Mouse (Mus musculus): ENCODE measurements around the gene Zswim7.

Gene Zswim7

DNA sequence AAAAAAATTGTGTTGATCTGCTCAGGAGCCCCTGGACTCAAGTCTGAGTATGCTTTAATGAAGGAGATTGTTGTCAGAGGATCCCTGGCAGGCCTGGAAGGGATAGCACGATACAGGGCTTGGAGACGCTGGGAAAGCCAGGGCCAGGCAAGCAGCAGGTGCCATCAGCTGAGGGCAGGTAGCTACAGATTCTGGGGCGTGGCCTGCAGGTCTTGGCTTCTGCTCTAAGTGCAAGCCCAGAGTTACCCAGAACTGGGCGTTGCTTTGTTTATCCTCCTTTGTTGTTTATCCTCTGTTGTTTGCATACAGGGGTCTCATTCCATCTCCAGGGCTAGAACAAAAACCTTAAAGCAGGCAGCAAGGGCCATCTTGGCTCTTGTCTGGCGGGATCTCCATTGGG, 27.8 kb downstream of the Zswim7 start:
- DNase-seq (ENCODE audit: low spot score in 2 of 2) = no peak

DNA sequence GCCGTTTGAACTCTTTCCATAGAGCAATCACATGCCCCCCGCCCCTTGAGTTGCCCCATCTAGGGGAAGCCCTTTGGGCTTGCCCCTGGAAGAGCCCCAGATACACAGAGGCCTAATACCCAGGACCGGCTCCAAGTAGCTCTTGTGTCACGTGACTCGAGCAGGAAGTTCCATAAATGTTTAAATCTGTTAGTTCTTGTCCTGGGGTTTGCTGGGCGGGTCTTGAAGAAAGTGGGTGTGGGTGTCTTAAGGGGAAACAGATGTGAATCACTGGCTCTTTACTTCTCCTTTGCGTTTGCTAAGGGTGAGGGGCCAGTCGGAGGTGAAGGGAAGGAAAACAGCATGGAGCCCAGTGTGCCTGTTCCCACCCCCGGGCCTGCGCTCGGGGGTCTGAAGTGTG, 30.1 kb downstream of the Zswim7 start:
- no peak for DNase-seq (ENCODE audit: low spot score in 2 of 2)

DNA sequence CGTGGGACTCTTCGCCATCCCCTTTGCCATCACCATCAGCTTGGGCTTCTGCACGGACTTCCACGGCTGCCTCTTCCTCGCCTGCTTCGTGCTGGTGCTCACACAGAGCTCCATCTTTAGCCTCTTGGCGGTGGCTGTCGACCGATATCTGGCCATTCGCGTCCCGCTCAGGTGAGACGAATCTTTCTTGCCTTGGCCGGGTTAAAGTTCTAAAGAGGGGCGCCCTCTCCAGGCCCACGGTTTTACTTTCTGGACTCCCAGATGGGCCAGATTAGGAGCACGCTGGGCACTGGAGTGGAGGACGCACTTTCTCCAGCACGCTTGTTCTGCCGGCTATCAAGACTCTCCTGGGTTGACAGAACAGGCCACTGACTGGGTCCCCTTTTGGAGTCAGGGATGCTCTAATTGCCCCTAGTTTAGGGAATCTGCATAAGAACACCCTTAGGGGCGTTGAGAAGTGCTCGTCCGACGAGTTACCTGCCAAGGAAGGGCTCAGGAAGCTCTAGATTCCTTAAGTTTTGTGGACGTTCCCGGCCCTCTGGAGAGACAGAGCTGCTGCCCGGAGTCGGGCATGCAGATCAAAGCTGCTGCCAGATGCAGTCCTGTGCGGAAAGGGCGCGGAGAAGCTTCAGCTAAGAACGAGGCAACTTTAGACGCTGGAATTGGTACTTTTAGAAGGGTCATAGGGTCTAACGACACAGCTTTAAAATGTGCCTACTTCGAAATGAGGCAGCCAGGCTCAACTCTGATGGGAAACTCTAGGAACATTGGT, 31.7 kb downstream of the Zswim7 start:
- DNase-seq (ENCODE audit: low spot score in 2 of 2) = peak in 1 of 2 experiments; percentile 18

DNA sequence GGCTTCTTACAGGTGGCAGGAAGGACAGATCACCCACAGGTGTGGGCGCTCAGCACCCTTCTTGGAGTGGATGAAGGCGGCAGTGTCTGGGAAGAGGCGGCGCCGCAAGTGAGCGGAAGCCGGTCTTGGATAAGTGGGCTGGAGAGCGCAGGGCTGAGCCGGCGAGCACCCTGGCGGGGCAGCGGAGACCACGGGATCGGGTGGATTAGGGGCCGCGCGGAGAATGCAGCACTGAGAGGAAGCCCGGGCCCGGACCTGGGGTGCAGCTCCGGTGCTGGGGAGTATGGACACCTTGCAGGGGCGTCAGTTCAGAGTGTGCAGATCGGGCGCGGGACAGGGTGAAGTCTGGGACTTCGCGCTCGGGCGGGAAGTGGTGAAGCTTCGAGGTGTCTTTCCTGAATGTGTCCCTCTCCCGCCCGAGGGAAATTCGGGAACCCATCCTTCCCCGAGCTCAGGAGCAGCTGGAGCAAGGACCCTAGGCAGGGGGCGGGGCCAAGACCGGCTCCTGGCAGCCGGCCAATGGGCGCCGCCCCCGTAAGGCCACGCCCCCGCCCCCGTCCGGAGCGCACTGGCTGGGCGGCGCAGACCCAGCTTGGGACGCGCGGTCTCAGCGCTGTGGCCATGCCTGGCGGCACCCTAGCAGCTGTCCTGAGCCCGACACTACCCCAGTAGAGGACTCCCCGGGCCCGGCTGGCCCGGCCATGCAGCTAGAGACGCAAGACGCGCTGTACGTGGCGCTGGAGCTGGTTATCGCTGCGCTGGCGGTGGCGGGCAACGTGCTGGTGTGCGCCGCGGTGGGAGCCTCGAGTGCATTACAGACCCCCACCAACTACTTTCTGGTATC, 32.6 kb downstream of the Zswim7 start, which contains the start of gene Adora2b:
Adora2b (plus strand) TSS at position 584 of the 844 bp plus-strand sequence.
- peak; percentile 35 to 39 for DNase-seq (ENCODE audit: low spot score in 2 of 2)

DNA sequence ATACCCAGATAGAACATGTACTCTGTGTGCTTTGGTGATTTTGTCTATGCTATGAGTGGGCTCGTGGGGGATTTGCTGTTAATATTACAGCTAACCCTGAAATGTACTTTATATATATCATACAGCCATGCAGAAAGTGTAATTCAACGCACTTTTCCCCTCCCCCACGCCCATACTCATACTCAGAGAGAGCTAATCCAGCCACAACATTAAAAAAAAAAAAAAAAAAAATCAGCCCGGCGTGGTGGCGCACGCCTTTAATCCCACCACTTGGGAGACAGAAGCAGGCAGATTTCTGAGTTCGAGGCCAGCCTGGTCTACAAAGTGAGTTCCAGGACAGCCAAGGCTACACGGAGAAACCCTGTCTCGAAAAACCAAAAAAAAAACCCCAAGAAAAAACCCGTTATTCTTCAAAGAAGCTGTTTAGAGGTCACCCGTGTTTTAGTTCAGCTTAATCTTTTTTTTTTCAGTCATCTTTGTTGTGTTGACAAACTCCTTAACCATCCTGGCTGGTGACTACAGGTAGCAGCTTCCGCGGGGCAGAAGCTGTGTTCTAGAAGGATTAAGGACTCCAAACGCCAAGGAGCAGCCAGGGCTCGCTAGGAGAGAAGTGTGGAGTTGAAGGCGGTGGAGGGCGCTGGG, 33.3 kb downstream of the Zswim7 start:
- DNase-seq (ENCODE audit: low spot score in 2 of 2) = no peak

DNA sequence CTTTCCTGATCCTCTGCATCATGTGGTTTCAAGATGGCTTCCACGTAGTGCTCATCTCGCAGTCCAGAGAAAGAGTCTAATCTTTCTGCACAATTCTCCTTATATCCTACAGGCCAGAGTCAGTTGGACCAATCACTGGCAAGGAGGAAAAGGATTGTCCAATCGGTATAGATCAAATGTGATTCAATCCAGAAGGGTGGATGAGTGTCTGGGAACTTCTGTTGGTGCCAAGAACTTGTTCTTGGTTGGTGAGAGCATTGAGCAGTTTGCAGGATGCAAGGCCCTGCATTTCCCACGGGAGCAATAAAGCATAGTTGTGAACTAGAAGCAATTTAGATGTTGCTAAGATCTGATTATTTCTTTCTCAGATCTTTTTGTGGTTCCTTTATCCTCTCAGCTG, 36.7 kb downstream of the Zswim7 start:
- no peak for DNase-seq (ENCODE audit: low spot score in 2 of 2)

DNA sequence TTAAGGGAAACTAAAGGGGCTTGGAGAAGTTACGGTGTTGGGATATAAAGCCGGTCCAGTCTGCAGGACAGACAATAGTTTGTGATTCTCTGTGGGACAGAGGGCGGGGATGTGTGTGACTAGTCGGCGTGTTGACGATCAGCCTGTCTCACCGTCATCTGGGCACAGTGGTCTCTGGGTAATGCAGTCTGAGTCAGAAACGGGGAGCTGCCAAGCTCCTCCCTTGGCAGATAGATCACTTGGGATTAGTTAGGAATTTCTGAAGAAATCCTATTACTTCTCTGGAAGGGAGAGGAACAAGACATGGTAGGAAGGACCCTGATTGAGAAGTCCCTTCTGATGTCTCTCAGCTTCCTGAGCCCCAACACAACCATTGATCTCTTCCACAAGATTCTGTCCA, 37.3 kb downstream of the Zswim7 start:
- no peak for DNase-seq (ENCODE audit: low spot score in 2 of 2)

DNA sequence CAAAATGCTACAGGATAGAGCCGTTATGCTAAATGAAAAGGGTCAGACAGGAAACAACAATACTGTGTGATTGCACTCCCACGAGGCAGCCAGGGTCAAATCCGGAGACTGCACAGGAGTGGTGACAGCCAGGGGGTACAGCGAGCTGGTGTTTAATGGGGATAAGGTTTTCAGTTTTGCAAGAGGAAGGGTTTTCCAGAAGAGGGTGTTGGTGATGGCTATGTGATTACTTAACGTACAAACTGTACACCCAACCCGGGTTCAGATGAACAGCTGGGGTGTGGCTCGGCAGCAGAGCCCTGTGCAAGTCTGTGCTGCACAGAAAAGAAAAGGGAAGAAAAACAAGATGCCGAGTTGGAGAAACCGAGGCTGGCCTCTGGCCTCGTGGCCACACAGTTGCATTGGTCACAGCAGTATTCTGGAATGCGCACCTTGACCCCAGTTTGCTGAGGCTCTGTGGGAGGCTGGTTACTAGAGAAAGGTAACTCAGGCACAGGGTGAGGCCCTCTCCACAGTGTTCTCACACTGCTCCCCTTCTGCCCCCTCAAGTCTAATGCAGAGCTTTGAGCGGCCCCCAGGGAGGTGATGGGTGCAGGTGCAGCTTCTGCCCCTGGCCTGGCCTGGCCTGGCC, 40.4 kb downstream of the Zswim7 start:
- no peak for DNase-seq (ENCODE audit: low spot score in 2 of 2)

DNA sequence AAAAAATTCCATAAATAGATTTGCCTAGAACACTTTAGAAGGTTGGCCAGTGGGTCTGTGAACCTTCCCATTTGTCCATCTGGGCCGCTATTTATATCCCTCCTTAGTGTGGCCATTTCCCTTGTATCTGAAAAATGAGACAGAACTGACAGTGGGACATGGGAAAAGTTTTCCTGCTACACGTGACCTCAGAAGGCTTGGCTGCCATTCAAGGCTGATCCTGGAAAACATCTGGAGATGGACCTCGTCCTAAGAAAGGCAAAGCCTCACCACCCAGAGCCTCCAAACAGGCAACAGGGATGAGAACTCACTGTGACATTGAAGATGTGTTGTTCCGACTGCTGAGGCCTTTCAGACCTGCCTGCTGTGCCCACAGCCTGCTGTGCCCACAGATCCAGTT, 56.4 kb downstream of the Zswim7 start:
- no peak for DNase-seq (ENCODE audit: low spot score in 2 of 2)

DNA sequence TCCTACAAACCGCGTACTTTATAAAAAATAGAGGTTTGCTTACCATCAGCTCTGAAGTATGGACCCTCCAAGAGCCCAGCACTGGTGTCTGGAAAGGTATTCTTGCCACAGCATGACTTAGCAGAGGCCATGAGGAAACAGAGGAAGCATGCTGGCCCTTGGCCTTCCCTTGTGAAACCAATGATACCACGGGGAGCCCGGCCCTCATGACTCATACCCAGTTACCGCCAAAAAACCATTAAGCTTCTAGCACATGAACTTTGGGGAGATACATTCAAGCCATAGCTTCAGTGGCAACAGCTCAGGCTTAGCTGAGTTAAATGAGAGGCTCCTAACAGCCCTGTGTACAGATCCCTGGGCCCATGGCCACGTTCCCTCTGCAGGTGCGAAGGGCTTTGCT, 57.2 kb downstream of the Zswim7 start:
- DNase-seq (ENCODE audit: low spot score in 2 of 2) = no peak

DNA sequence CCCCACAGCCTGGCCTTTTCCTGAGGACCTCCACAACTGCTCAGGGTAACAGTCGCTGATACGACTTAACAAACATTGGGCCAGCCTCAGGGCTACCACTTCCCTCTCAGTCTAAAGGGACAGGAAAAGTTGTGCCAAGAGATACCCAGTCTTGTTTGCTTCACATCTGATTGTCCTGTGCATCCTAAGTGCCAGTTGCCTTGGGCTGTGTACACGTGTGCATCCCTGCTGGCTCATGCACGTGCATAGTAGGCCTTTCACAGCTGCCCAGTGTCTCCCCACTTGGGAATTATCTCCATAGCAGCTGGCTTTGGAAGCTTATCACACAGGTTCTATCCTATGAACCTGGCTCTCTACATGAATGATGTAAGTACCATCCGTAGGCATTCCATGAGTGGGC, 57.8 kb downstream of the Zswim7 start:
- no peak for DNase-seq (ENCODE audit: low spot score in 2 of 2)

DNA sequence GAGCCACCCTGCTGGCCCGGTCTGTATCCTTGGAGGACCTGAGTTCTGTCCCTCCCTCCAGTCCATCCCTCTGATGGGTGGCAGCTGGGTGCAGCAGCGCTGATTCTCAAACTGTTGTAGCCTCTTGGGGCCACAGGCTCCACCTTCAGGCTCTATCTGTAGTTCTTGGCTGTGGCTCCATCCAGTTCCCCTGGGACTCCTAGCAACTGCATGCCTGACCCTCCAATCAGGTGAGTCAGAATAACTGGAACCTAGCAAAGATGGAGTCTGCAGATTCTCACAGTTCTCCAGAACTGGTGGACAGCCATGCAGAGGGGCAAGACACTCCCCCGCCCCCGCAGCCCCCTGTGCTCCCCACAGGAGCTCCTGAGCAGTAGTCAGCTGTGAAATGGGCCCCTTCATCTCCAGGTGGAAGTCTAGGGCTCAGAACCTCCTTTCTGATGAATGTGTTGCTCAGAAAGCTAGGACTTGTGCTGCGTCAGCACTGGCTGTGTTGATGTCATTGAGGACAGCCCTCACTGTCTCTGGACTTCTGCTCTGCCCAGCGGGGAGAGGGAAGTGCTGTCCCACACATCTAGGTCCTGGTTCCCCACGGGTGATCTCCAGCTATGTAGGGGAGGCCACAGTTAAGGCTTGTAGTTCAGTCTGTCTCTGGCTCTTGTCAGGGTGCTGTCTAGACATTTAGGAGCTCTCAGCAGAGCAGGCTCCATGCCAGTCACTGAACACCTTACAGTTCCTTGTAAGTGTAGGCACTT, 60.2 kb downstream of the Zswim7 start:
- no peak for DNase-seq (ENCODE audit: low spot score in 2 of 2)

DNA sequence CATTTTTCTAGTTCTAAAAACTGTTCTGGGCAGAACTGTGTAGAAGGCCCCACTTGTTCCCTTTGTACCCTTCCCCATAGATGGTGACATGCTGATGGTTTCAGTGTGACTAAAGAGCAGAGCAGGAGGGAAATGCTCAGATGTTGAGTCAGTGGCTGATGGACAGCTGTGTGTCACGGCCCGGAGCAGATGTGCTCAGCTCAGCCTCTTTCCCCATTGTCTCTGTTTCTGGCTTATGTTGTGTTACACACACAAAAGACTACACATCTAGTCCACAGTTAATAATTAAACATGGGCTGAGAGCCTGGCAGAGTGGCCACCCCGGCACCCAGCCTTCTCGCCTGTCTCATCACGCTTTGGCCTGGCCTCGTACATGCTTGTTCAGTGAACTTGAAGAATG, 63.4 kb downstream of the Zswim7 start:
- no peak for DNase-seq (ENCODE audit: low spot score in 2 of 2)
